Comparison of ENCODE assay signal across 25 mouse cellular contexts in genomic region chr9:113626730-113627129, GRCm38 (mm10).
A peak's percentile ranks its signal among the peaks of the same experiment; 100 is the strongest.
DNase-seq lines count a peak whose midpoint lies in the region; ATAC-seq and TF ChIP-seq lines count a peak whose summit lies in the region.
"Had no signal": no experiment of that assay in that cellular context is flagged by ENCODE, and none has a peak within 500 bp of the region (broad histone marks: within the 10 kb centered on the region; RNA-seq: fewer than 3 reads in every experiment).

No protein-coding gene starts in this region.

- no peak overlapping the region for H3K4me2 ChIP-seq in embryonic facial prominence, embryonic 11.5 days (ENCODE audit: low read depth, low read length)
- H3K4me2 ChIP-seq in forebrain, embryonic 15.5 days (replicated peaks): no peak overlapping the region
- H3K4me2 ChIP-seq in liver, postnatal 0 days (ENCODE audit: low read depth, low read length): no peak overlapping the region
- H3K4me2 ChIP-seq: heart, embryonic 13.5 days; hindbrain, embryonic 14.5 days; liver, embryonic 13.5 days; stomach, embryonic 15.5 days had no signal

- no peak for TF ChIP-seq CTCF in left cerebral cortex, adult 2 months (IDR thresholded peaks at IDR 0.05)
- no peak for TF ChIP-seq CTCF in liver, postnatal 0 days (IDR thresholded peaks at IDR 0.05; ENCODE audit: low read depth)

- 77% methylated on average over 10 of the region's 10 CpGs for WGBS in embryonic facial prominence, embryonic 11.5 days
- 87% methylated on average over 10 of the region's 10 CpGs for WGBS in embryonic facial prominence, embryonic 10.5 days
- WGBS in forebrain, embryonic 15.5 days: 62% methylated on average over 10 of the region's 10 CpGs
- 89% methylated on average over 10 of the region's 10 CpGs for WGBS in liver, postnatal 0 days (ENCODE audit: insufficient replicate concordance)

- no peak for TF ChIP-seq EP300 in liver, postnatal 0 days (IDR thresholded peaks at IDR 0.05; ENCODE audit: low read depth)

- peak; percentile 16 for DNase-seq in embryonic facial prominence, embryonic 11.5 days (ENCODE audit: low spot score)
- DNase-seq in embryonic facial prominence, embryonic 10.5 days (ENCODE audit: low spot score): no peak
- DNase-seq in left cerebral cortex, adult 2 months (ENCODE audit: extremely low spot score in 1 of 2, low spot score in 2 of 2): no peak
- DNase-seq in left cerebral cortex, adult 11 months (ENCODE audit: low spot score): no peak
- DNase-seq in layer of hippocampus, postnatal 14 days (ENCODE audit: low spot score in 2 of 2): peak; percentile 32 to 51
- no peak for DNase-seq in kidney, adult 8-10 months
- no peak for DNase-seq in liver, postnatal 0 days
- DNase-seq: adrenal gland, postnatal 10 days; cerebellum, adult 11-12 months; cerebellum, adult 9-11 months; heart, postnatal 10 days; kidney, postnatal 14 days; left cerebral cortex, postnatal 4 days; liver, embryonic 13.5 days; lung, adult 2 months; lung, postnatal 14 days; right cerebral cortex, postnatal 14 days; thymus, postnatal 14 days had no signal

- no peak overlapping the region for H3K27ac ChIP-seq in embryonic facial prominence, embryonic 11.5 days (replicated peaks; ENCODE audit: low read depth, low read length)
- no peak overlapping the region for H3K27ac ChIP-seq in embryonic facial prominence, embryonic 10.5 days (replicated peaks)
- peak overlapping the region; percentile 78 for H3K27ac ChIP-seq in left cerebral cortex, adult 2 months
- peak overlapping the region; percentile 83 for H3K27ac ChIP-seq in forebrain, embryonic 15.5 days (replicated peaks)
- H3K27ac ChIP-seq in liver, postnatal 0 days (ENCODE audit: low read depth): no peak overlapping the region
- H3K27ac ChIP-seq: heart, embryonic 13.5 days; hindbrain, embryonic 14.5 days; liver, embryonic 13.5 days; stomach, embryonic 15.5 days had no signal

- no peaks in the 10 kb centered on the region for H3K4me1 ChIP-seq in embryonic facial prominence, embryonic 11.5 days (ENCODE audit: control insufficient read depth, insufficient read depth, low read length)
- H3K4me1 ChIP-seq in embryonic facial prominence, embryonic 10.5 days: no peaks in the 10 kb centered on the region
- H3K4me1 ChIP-seq in forebrain, embryonic 15.5 days: peaks cover 19% of the 10 kb centered on the region
- H3K4me1 ChIP-seq in liver, postnatal 0 days (ENCODE audit: insufficient read depth): no peaks in the 10 kb centered on the region
- H3K4me1 ChIP-seq: heart, embryonic 13.5 days; liver, embryonic 13.5 days; stomach, embryonic 15.5 days had no signal

- H3K27me3 ChIP-seq in embryonic facial prominence, embryonic 11.5 days (ENCODE audit: control insufficient read depth, insufficient read depth, low read length): no peaks in the 10 kb centered on the region
- H3K27me3 ChIP-seq in embryonic facial prominence, embryonic 10.5 days (replicated peaks; ENCODE audit: low read depth, poor library complexity, severe bottlenecking): no peaks in the 10 kb centered on the region
- H3K27me3 ChIP-seq in forebrain, embryonic 15.5 days: no peaks in the 10 kb centered on the region
- no peaks in the 10 kb centered on the region for H3K27me3 ChIP-seq in liver, postnatal 0 days (ENCODE audit: insufficient read depth, low read length)
- H3K27me3 ChIP-seq: heart, embryonic 13.5 days; liver, embryonic 13.5 days; stomach, embryonic 15.5 days had no signal

- H3K9me3 ChIP-seq in embryonic facial prominence, embryonic 11.5 days (replicated peaks; ENCODE audit: control insufficient read depth, low read length): peaks cover 2% of the 10 kb centered on the region; the same call in 1 of the 2 replicates
- 0 out of 2 replicates have a peak, but pooled peaks cover 3% of the 10 kb centered on the region for H3K9me3 ChIP-seq in embryonic facial prominence, embryonic 10.5 days
- no peaks in the 10 kb centered on the region for H3K9me3 ChIP-seq in forebrain, embryonic 15.5 days
- no peaks in the 10 kb centered on the region for H3K9me3 ChIP-seq in liver, postnatal 0 days (ENCODE audit: low read length)
- H3K9me3 ChIP-seq: heart, embryonic 13.5 days; liver, embryonic 13.5 days; stomach, embryonic 15.5 days had no signal

- no peak overlapping the region for H3K9ac ChIP-seq in embryonic facial prominence, embryonic 11.5 days (replicated peaks; ENCODE audit: low read length)
- H3K9ac ChIP-seq in forebrain, embryonic 15.5 days (replicated peaks): no peak overlapping the region
- no peak overlapping the region for H3K9ac ChIP-seq in liver, postnatal 0 days (replicated peaks)
- H3K9ac ChIP-seq: heart, embryonic 13.5 days; hindbrain, embryonic 14.5 days; liver, embryonic 13.5 days; stomach, embryonic 15.5 days had no signal

- H3K36me3 ChIP-seq in embryonic facial prominence, embryonic 11.5 days (replicated peaks; ENCODE audit: control insufficient read depth, insufficient read depth, low read depth, low read length): no peaks in the 10 kb centered on the region
- no peaks in the 10 kb centered on the region for H3K36me3 ChIP-seq in embryonic facial prominence, embryonic 10.5 days (replicated peaks)
- H3K36me3 ChIP-seq in forebrain, embryonic 15.5 days: no peaks in the 10 kb centered on the region
- no peaks in the 10 kb centered on the region for H3K36me3 ChIP-seq in liver, postnatal 0 days (replicated peaks; ENCODE audit: insufficient read depth, low read length)
- H3K36me3 ChIP-seq: G1E; heart, embryonic 13.5 days; liver, embryonic 13.5 days; stomach, embryonic 15.5 days had no signal

- no peak overlapping the region for H3K4me3 ChIP-seq in embryonic facial prominence, embryonic 11.5 days (ENCODE audit: low read depth, low read length)
- H3K4me3 ChIP-seq in embryonic facial prominence, embryonic 10.5 days: no peak overlapping the region
- H3K4me3 ChIP-seq in left cerebral cortex, adult 2 months: no peak overlapping the region
- no peak overlapping the region for H3K4me3 ChIP-seq in forebrain, embryonic 15.5 days
- no peak overlapping the region for H3K4me3 ChIP-seq in liver, postnatal 0 days (ENCODE audit: low read depth, low read length)
- H3K4me3 ChIP-seq: heart, embryonic 13.5 days; liver, embryonic 13.5 days; stomach, embryonic 15.5 days had no signal

- no peak for ATAC-seq in embryonic facial prominence, embryonic 11.5 days (replicated peaks; ENCODE audit: insufficient number of reproducible peaks, low FRiP score, low TSS enrichment, low read depth)
- ATAC-seq in forebrain, embryonic 15.5 days (replicated peaks): peak; percentile 39; the same call in 1 of the 2 replicates
- no peak for ATAC-seq in liver, postnatal 0 days
- ATAC-seq: intestine, postnatal 0 days; midbrain, embryonic 16.5 days had no signal

- intact Hi-C loops in left cerebral cortex, adult 2 months (cut with DNase I): loop anchor here (5.0 kb wide), 4 partner anchors 104 to 364 kb away; no protein-coding TSS in a partner anchor

Comparison
In these comparisons a context has a peak if more than half of its experiments do, and no peak if none do; other contexts are left out.
1. DNase-seq: peak in embryonic facial prominence, embryonic 11.5 days (single experiment) and layer of hippocampus, postnatal 14 days (2 of 2); none in embryonic facial prominence, embryonic 10.5 days (single experiment), left cerebral cortex, adult 2 months (0 of 2), left cerebral cortex, adult 11 months (single experiment), kidney, adult 8-10 months (0 of 2) and liver, postnatal 0 days (single experiment).
2. H3K27ac ChIP-seq: peak in left cerebral cortex, adult 2 months (single experiment) and forebrain, embryonic 15.5 days (single experiment); none in embryonic facial prominence, embryonic 11.5 days (single experiment), embryonic facial prominence, embryonic 10.5 days (single experiment) and liver, postnatal 0 days (single experiment).